Mouse (Mus musculus) stomach, postnatal 0 days (tissue): ENCODE measurements around the gene Mertk.

Source experiments
- CTCF ChIP-seq: IDR thresholded peaks from 2 replicates; pipeline ENCODE4 v1.5.1; 2016; ENCODE audit warnings: antibody characterized with exemption, low read depth, mild to moderate bottlenecking, moderate library complexity
- EP300 ChIP-seq: optimal IDR thresholded peaks from 2 replicates; pipeline ENCODE3; 2016; ENCODE audit warnings: antibody characterized with exemption

- TF ChIP-seq CTCF = no peak
- TF ChIP-seq EP300 = no peak
Measured at GRCm38 (mm10) chr2:128745879-128746620, 47.3 kb downstream of the Mertk start.
